Mouse (Mus musculus): ENCODE results near the gene Olfr1133. TPM values are rescaled to one million over a fixed set of nuclear protein-coding genes. Genes with fewer than 3 reads are reported as not detected.
"Not testable (repeated sequence)": the region's sequence is repeated elsewhere in the genome, so short reads cannot be mapped to it uniquely, and the experiment has no call there.

Olfr1133 gene
- total RNA-seq (2017): not detected in 2 replicates

GRCm38 (mm10) chr2:87647274-87647673 lies at the start of gene Olfr1133:
Gene Olfr1133, minus strand, starts transcription at chr2:87647374.
- ATAC-seq (replicated peaks in 1 of 2; ENCODE audit: insufficient read depth in 1 of 2, low FRiP score in 2 of 2, low TSS enrichment in 1 of 2, low read depth in 1 of 2, poor library complexity in 2 of 2, severe bottlenecking in 2 of 2): no peak

GRCm38 (mm10) chr2:87693847-87694246 lies 46.7 kb upstream of the Olfr1133 start, which contains the start of gene Olfr1136:
Gene Olfr1136, minus strand, starts transcription at chr2:87693947.
- ATAC-seq (replicated peaks in 1 of 2; ENCODE audit: insufficient read depth in 1 of 2, low FRiP score in 2 of 2, low TSS enrichment in 1 of 2, low read depth in 1 of 2, poor library complexity in 2 of 2, severe bottlenecking in 2 of 2): no peak

GRCm38 (mm10) chr2:87673564-87673963 lies 26.4 kb upstream of the Olfr1133 start, which contains the start of gene Olfr1135:
Gene Olfr1135, minus strand, starts transcription at chr2:87673664.
- no peak for ATAC-seq (replicated peaks in 1 of 2; ENCODE audit: insufficient read depth in 1 of 2, low FRiP score in 2 of 2, low TSS enrichment in 1 of 2, low read depth in 1 of 2, poor library complexity in 2 of 2, severe bottlenecking in 2 of 2)

GRCm38 (mm10) chr2:87658360-87658759 lies 11.2 kb upstream of the Olfr1133 start, which contains the start of gene Olfr1134:
Gene Olfr1134, minus strand, starts transcription at chr2:87658460.
- no peak for ATAC-seq (replicated peaks in 1 of 2; ENCODE audit: insufficient read depth in 1 of 2, low FRiP score in 2 of 2, low TSS enrichment in 1 of 2, low read depth in 1 of 2, poor library complexity in 2 of 2, severe bottlenecking in 2 of 2)

- ATAC-seq (replicated peaks in 1 of 2; ENCODE audit: insufficient read depth in 1 of 2, low FRiP score in 2 of 2, low TSS enrichment in 1 of 2, low read depth in 1 of 2, poor library complexity in 2 of 2, severe bottlenecking in 2 of 2): no peak
Measured at GRCm38 (mm10) chr2:87642441-87642840, 4.7 kb downstream of the Olfr1133 start.

GRCm38 (mm10) chr2:87637435-87637834 lies 9.7 kb downstream of the Olfr1133 start, which contains the start of gene Olfr1132:
Gene Olfr1132, minus strand, starts transcription at chr2:87637535.
- no peak for ATAC-seq (replicated peaks in 1 of 2; ENCODE audit: insufficient read depth in 1 of 2, low FRiP score in 2 of 2, low TSS enrichment in 1 of 2, low read depth in 1 of 2, poor library complexity in 2 of 2, severe bottlenecking in 2 of 2)

GRCm38 (mm10) chr2:87626804-87627203 lies 20.4 kb downstream of the Olfr1133 start, which contains the start of gene Olfr1131:
Gene Olfr1131, plus strand, starts transcription at chr2:87627104.
- ATAC-seq (replicated peaks in 1 of 2; ENCODE audit: insufficient read depth in 1 of 2, low FRiP score in 2 of 2, low TSS enrichment in 1 of 2, low read depth in 1 of 2, poor library complexity in 2 of 2, severe bottlenecking in 2 of 2): no peak

- not testable (repeated sequence) for ATAC-seq (replicated peaks in 1 of 2; ENCODE audit: insufficient read depth in 1 of 2, low FRiP score in 2 of 2, low TSS enrichment in 1 of 2, low read depth in 1 of 2, poor library complexity in 2 of 2, severe bottlenecking in 2 of 2)
Measured at GRCm38 (mm10) chr2:87605912-87606311, 41.3 kb downstream of the Olfr1133 start, which contains the start of gene Olfr1130. Gene Olfr1130, plus strand, starts transcription at chr2:87606212.

Other genes with a start within 250 kb of the Olfr1133 start
- not detected in 2 replicates for gene Olfr1123, start 230.7 kb downstream of the Olfr1133 start, total RNA-seq (2017)
- gene Olfr1124, start 217.1 kb downstream of the Olfr1133 start, total RNA-seq (2017): not detected in 2 replicates
- gene Olfr1126, start 193.4 kb downstream of the Olfr1133 start, total RNA-seq (2017): not detected in 2 replicates
- not detected in 2 replicates for gene Pramel7, start 150.3 kb downstream of the Olfr1133 start, total RNA-seq (2017)
- gene Pramel6, start 140.8 kb downstream of the Olfr1133 start, total RNA-seq (2017): not detected in 2 replicates
- not detected in 2 replicates for gene Olfr153, start 115.6 kb downstream of the Olfr1133 start, total RNA-seq (2017)
- not detected in 2 replicates for gene Olfr1128, start 101.8 kb downstream of the Olfr1133 start, total RNA-seq (2017)
- not detected in 2 replicates for gene Olfr1129, start 73.5 kb downstream of the Olfr1133 start, total RNA-seq (2017)
- gene Olfr1130, start 41.2 kb downstream of the Olfr1133 start, total RNA-seq (2017): not detected in 2 replicates
- not detected in 2 replicates for gene Olfr1131, start 20.3 kb downstream of the Olfr1133 start, total RNA-seq (2017)
- gene Olfr1132, start 9.8 kb downstream of the Olfr1133 start, total RNA-seq (2017): not detected in 2 replicates
- not detected in 2 replicates for gene Olfr1134, start 11.1 kb upstream of the Olfr1133 start, total RNA-seq (2017)
- not detected in 2 replicates for gene Olfr1135, start 26.3 kb upstream of the Olfr1133 start, total RNA-seq (2017)
- gene Olfr1136, start 46.6 kb upstream of the Olfr1133 start, total RNA-seq (2017): not detected in 2 replicates
- gene Olfr1137, start 65.8 kb upstream of the Olfr1133 start, total RNA-seq (2017): not detected in 2 replicates
- gene Olfr1138, start 92.6 kb upstream of the Olfr1133 start, total RNA-seq (2017): not detected in 2 replicates
- not detected in 2 replicates for gene Olfr1140, start 96.4 kb upstream of the Olfr1133 start, total RNA-seq (2017)
- not detected in 2 replicates for gene Olfr1141, start 106.6 kb upstream of the Olfr1133 start, total RNA-seq (2017)
- gene Olfr152, start 132.1 kb upstream of the Olfr1133 start, total RNA-seq (2017): not detected in 2 replicates
- gene Olfr1143, start 153.2 kb upstream of the Olfr1133 start, total RNA-seq (2017): not detected in 2 replicates
- gene Olfr1145, start 162.4 kb upstream of the Olfr1133 start, total RNA-seq (2017): not detected in 2 replicates
- gene Olfr1148, start 183.2 kb upstream of the Olfr1133 start, total RNA-seq (2017): not detected in 2 replicates
- not detected in 2 replicates for gene Olfr1150-ps1, start 196.6 kb upstream of the Olfr1133 start, total RNA-seq (2017)
- not detected in 2 replicates for gene Olfr1151, start 208.5 kb upstream of the Olfr1133 start, total RNA-seq (2017)
- not detected in 2 replicates for gene Olfr1152, start 219.1 kb upstream of the Olfr1133 start, total RNA-seq (2017)
- not detected in 2 replicates for gene Olfr1153, start 247.6 kb upstream of the Olfr1133 start, total RNA-seq (2017)